Mouse (Mus musculus): ENCODE measurements around the gene Mrps2. TPM values are rescaled to one million over a fixed set of nuclear protein-coding genes. Genes with fewer than 3 reads are reported as not detected.
A peak's percentile ranks its signal among the peaks of the same experiment; 100 is the strongest.
"Not testable (repeated sequence)": the region's sequence is repeated elsewhere in the genome, so short reads cannot be mapped to it uniquely, and the experiment has no call there.

Mrps2 gene
- total RNA-seq, 2 experiments from 2014 or later: 45.1 to 48.3 TPM

GRCm38 (mm10) chr2:28470591-28470990 lies 2.7 kb downstream of the Mrps2 start:
- no peak for DNase-seq
- intact Hi-C loops (cut with DNase I): no loop called here

DNA sequence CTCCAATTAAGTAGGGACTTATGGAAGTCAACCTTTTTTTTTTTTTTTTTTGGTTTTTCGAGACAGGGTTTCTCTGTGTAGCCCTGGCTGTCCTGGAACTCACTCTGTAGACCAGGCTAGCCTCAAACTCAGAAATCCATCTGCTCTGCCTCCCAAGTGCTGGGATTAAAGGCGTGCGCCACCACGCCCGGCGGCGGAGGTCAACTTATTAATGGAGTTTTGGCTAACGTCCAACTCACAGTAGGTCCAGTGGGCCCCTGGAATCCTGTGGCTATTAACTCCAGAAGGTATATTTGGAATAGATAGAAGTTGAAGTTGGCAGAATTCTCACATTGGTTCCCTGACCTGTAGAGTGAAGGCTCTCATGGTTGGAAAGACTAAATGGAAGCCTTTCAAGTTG lies 4.1 kb downstream of the Mrps2 start:
- intact Hi-C loops (cut with DNase I): not testable (repeated sequence)

GRCm38 (mm10) chr2:28477993-28478392 lies 10.1 kb downstream of the Mrps2 start:
- intact Hi-C loops (cut with DNase I); DNase-seq: not testable (repeated sequence)

More for the DNA sequence above, 4.1 kb downstream of the Mrps2 start:
- not testable (repeated sequence) for DNase-seq

DNA sequence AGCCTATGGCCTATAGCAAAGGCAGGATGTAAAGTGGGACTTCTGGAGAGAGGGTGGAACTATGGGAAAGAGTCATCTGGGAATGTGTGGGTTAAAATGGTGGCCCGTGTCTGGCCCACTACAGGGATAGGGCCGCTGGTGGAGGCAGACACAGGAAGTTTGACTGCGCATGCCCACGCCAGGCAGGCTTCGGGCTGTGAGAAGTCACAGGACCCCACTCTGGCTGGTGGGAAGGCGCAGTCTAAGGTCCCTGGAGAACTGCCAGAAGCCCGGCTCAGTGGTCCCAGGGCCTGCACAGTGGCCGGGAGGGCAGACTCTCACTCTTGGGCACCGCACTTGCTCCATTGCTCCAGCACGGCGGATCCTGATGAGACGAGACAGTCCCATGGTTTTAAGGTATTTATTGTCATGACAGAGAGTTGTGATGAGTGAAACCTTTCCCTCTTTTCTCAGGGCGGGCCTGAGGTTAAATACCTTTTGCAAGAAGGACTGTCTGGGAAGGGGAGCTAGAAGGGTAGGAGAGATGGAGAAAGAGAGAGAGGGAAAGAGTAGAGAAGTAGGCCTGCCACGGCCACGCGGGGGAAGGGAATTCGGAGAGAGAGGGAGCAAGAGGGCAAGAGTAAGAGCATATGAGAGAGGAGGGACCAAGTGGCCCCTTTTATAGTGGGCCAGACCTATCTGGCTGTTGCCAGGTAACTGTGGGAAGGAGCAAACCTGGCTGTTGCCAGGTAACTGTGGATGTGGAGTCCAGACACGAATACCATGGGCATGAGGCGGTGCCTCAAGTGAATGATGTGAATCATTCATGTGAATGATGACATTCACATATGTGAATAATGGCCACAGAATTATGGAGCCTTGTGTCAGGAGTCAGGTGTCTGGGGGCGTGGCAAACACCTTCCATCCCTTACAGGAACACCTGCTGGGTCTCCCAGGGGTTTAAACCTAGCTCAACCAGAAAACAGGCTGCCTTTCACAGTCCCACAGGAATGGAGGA lies 11.6 kb downstream of the Mrps2 start:
- intact Hi-C loops (cut with DNase I): no loop called here
- no peak for DNase-seq

- intact Hi-C loops (cut with DNase I): no loop called here
- no peak for DNase-seq
Observed at GRCm38 (mm10) chr2:28483861-28484260, 16.0 kb downstream of the Mrps2 start.

DNA sequence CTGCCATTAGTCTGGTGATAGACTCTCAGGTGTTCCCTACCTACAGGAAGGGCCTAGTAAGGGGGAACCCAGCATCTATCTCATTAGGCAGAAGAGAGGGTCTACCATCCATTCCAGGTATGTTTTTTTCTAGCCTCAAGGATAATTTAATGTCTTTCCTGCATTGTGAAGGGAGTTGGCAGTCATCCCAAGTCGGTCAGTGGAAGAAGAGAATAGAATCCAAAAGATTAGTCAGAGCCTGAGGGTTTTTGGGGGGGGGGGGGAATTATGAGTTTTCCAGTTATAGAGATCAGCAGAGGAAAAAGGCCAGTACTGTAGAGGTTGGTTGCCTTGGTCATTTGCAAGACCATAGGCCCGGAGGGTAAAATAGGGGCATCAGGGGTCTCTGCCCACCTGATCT lies 26.7 kb downstream of the Mrps2 start:
- DNase-seq: no peak
- intact Hi-C loops (cut with DNase I): no loop called here

DNA sequence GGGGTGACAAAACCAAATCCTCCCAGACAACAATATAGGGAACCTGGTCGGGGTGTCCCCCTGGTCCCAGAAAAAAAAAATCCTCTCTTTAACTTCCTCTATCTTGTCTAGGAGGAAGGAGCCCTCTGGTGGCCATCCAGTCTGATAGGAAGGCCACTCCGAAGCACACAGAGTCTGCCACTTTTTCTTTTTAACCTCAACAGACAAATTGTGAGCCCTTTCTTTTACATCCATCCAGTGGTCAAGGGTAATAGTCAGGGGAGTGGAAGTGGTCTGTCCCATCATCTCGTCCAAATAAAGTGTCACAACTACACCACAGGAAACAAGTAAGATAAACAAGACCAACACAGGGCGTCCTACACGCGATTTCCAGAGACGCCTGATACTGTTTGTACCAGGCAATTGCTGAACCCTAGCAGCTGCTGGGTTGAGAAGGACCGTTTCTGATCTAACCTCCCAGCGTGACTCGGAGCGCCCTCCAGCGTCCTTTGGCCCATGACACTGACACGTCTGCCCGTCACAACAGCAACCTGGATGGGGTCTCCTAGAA lies 27.4 kb downstream of the Mrps2 start:
- intact Hi-C loops (cut with DNase I): no loop called here
- DNase-seq: peak; percentile 26 to 43

DNA sequence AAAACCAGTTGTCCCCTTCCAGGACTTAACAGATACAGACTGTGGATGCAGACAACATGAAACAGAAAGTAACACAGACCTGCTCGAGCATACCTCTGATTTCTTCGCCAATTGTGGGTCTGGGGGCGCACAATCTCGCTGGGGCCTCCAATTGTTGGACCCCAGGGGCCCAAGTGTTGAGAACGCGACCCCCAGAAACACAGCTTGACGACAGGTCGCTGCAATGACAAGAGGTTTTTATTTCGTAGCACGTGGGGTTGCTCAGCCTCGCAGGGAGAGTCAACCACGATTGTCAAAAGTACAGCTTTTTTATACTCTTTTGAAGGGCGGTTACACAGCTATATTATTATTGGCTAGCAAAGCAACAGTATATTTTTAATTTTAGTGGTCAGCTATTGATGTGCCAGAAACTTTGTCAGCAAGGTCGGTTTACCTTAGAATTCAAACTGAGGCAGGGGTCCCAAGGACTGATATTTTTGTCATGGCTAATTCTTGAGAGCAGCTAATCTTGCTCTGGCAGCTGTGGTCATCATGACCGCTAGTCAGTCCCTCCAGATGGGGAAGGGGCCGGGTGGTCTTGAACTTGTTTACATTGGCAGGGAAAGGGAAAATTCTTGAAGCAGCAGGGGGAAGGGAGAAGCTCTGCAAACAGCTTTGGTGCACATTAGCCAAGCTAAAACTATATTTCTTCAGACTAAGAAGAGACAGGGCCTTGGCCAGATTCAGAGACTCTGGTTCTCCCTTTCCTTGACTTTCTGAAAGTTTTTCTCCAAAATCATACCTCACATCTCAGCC lies 28.1 kb downstream of the Mrps2 start:
- intact Hi-C loops (cut with DNase I): no loop called here

DNA sequence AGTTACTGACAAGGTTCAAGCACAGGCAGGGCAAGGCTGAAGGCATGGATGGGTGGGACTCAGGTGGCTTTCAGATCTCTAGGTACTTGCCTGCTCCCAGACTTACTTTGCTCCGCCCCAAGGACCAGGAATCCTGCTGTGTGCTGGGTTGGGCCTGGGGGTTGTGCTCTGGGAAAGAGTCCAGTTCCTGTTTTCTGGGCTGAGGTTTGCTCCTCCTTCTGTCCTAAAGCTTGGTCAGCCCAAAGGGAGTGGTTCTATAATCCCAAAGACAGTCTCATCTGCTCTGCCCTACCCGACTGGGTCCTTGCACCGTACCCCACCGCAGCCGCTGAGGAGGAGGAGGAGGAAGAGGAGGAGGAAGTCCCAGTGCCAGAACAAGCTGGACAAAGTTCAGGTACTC lies 28.8 kb downstream of the Mrps2 start, which contains the start of gene Gbgt1:
Gene Gbgt1, plus strand, starts transcription at position 221 of the 400 bp plus-strand sequence.
- intact Hi-C loops (cut with DNase I): no loop called here
- no peak for DNase-seq

More for the DNA sequence above, 28.1 kb downstream of the Mrps2 start:
- DNase-seq: no peak

DNA sequence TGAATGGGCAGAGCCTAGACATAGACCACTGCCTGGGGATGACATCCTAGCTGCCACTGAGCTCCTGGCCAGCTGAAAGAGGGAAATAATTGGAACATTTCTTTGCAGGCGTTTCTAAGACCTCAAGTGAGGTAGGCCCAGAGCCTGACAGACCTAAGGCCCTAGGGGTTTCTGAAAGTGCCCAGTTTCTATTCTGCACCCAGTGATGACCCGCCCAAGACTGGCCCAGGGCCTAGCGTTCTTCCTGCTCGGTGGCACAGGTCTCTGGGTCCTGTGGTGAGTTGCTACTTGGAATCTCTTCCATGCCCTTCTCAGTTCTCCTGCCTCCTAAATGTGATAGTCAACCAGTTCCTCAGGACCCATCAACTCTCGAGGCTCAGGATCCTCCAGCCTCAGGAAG lies 29.7 kb downstream of the Mrps2 start:
- no peak for DNase-seq
- intact Hi-C loops (cut with DNase I): no loop called here

DNA sequence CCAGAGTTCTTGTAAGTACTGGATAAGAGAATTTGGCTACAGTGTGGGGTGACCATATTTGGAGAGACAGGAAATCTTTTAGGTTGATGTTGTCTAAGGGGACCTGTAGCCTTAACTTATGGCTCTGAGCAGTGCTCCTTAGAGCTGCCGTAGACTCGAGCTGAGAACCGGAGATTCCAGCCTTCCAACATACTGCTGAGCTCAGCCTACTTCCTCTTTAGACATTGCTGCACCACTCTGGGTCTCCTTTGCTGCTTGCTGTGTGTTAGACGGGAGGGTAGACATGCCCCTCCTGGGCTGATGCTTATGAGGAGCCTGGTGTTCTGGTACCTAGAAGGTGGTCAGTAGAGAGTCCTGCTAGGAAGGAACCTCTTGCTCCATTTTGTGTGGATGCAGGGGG lies 30.6 kb downstream of the Mrps2 start:
- DNase-seq: no peak
- intact Hi-C loops (cut with DNase I): no loop called here

GRCm38 (mm10) chr2:28502987-28503386 lies 35.1 kb downstream of the Mrps2 start:
- intact Hi-C loops (cut with DNase I): no loop called here
- DNase-seq: no peak

DNA sequence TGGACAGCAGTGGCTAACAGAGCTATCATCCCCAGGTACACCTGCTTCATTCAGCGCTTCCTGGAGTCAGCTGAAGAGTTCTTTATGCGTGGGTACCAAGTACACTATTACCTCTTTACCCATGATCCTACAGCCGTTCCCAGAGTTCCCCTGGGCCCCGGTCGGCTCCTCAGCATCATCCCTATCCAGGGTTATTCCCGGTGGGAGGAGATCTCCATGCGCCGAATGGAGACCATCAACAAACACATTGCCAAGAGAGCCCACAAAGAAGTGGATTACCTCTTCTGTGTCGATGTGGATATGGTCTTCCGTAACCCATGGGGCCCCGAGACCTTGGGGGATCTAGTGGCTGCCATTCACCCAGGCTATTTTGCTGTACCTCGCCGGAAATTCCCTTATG lies 36.8 kb downstream of the Mrps2 start:
- intact Hi-C loops (cut with DNase I): no loop called here
- DNase-seq: no peak

DNA sequence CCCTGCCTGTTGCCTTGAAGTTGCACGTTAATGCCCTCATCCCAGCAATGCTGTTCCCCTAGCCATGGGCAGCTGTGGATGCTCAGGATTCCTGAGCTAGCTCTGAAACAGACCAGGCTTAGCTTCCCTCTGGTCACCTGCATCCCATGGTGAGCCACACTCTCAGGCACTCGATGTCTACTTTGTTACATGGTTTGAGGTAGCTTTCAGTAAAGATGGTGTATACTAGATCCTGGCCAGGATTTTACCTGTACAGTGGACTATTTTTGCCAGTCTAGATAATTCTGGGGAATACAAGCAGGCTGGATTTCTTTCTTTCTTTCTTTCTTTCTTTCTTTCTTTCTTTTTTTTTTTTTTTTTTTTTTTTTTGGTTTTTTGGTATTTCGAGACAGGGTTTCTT lies 37.9 kb downstream of the Mrps2 start, which contains the start of gene Gm10134:
Gene Gm10134, plus strand, starts transcription at position 301 of the 400 bp plus-strand sequence.
- intact Hi-C loops (cut with DNase I): no loop called here
- no peak for DNase-seq

DNA sequence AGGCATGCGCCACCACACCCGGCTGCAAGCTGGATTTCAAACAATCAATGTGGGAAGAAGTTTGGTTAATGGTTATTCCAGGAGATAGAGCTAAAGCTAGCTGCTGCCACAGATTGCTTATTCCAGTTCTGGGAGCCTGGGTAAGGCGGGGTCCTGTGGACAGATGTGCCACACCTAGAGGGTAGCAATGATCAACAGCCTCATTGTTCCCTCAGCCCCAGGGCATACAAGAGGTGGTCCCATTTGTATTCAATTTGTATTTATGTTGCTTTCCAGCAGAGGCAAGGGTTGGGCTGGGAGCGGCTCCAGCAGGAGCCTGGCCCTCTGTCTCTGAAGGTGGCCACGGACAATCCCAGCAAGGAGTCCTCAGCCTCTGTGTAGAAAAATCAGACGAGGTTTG lies 38.4 kb downstream of the Mrps2 start:
- intact Hi-C loops (cut with DNase I): no loop called here
- DNase-seq: no peak

DNA sequence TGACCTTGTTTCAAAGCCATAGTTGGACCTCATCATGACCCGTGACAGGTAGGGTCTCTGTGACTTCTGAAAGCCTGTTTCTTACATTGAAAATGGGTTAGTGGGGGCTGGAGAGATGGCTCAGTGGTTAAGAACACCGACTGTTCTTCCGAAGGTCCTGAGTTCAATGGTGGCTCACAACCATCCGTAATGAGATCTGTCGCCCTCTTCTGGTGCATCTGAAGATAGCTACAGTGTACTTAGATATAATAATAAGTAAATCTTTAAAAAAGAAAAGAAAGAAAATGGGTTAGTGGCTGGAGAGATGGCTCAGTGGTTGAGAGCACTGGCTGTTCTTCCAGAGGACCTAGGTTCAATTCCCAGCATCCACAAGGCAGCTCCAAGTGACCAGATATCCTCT lies 43.7 kb downstream of the Mrps2 start:
- intact Hi-C loops (cut with DNase I): not testable (repeated sequence)

DNA sequence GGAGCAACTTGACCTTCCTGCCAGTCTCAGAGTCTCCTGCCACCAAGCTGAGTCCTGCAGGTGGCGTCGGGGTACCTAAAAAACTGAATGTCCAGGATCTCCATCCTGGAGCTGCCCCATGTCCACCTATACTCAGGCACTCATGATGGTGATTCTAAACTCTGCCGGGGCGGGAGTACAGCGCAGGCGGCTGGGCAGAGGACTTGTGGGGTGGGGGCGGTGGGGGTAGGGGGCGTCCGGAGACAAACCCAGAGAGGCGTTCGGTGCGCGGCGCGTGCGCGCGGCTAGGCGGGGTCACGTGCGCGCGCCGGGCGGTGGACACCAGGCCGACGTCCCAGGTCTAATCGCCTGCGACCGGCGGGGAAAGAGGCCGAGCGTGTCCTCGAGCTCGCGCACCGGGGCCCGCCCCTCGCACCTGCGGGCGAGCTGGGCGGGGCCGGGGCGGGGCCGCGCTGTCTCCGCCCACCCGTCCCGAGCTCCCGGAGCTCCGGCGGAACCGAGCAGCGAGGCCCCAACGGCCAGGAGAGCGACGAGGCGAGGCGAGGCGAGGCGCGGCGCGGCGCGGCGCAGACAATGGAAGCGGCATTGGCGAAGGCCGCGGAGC lies 45.0 kb downstream of the Mrps2 start, which contains the start of gene Ralgds:
Gene Ralgds, plus strand, starts transcription at position 328 of the 604 bp plus-strand sequence.
- intact Hi-C loops (cut with DNase I): no loop called here
- DNase-seq: peak; percentile 36 to 47

More for the DNA sequence above, 43.7 kb downstream of the Mrps2 start:
- not testable (repeated sequence) for DNase-seq

DNA sequence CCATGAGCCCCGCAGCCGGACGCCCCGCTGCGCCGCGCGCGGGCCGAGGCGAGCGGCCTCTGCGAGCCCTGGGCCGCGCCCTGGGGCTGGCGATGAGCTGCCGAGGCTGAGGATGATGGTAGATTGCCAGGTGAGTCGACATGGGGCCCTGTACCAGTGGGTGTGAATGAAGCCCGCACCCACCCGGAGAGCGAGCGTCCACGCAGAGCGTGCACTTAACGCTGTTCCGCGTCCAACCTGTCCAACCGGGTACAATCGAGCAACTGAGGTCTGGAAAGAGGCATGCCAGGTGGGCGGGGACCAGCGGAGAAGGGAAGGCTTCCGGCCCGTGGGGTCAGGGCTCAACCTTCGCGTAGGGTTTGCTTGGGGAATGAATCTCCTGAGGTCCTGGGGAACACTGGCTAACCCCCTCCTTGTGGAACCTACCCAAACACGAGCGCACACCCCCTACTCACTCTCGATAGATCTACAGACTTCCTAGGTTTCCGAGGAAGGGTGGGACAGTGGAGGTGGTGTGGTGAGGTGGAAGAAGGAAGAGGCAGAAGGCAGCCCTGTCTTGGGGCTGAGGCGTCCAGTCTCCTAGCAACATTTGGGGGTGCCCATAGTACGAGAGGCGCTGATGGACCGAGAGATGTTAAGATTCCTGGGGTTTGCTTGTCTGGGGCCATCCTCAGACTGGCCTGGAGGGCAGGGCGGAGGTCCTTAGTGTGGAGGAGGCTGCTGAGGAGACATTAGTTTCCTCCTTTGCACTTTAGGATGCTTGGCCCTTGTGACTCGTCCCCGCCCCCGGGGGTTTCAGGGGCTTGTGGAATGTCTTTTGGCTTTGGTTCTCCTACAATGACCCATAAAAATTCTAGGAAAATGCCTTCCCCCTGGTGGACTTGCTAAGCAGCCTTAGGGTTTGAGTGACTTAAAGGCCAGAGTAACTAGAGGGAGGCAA lies 45.8 kb downstream of the Mrps2 start:
- DNase-seq: peak in 1 of 2 experiments; percentile 43
- intact Hi-C loops (cut with DNase I): loop anchor here (1.0 kb wide), 2 partner anchors 35 to 72 kb away; no protein-coding TSS in a partner anchor

GRCm38 (mm10) chr2:28514489-28514888 lies 46.6 kb downstream of the Mrps2 start:
- intact Hi-C loops (cut with DNase I): loop anchor here (1.0 kb wide), 2 partner anchors 34 to 71 kb away; no protein-coding TSS in a partner anchor
- DNase-seq: peak; percentile 87 to 93

All from heart, postnatal 10 days (tissue).